Mouse (Mus musculus) bone marrow, adult 2 months (tissue): ENCODE measurements around the gene Fgfr2.

Source experiments
- CTCF ChIP-seq: fragments of 200-500 bp; IDR thresholded peaks from 2 replicates; pipeline ENCODE4 v1.5.1; 2011; ENCODE audit warnings: low read length, control low read depth; ENCODE audit not compliant: control insufficient read depth, insufficient read depth
- POLR2A ChIP-seq: fragments of 200-500 bp; IDR thresholded peaks from 2 replicates; pipeline ENCODE4 v1.6.1; 2011; ENCODE audit warnings: low read depth, mild to moderate bottlenecking, control low read depth, low read length, borderline replicate concordance; ENCODE audit not compliant: control insufficient read depth

GRCm38 (mm10) chr7:131713076-131713475 lies 1410.1 kb downstream of the Fgfr2 start:
- no peak for TF ChIP-seq POLR2A
- TF ChIP-seq CTCF = no peak
